Mouse (Mus musculus): Measurements from ENCODE around the gene 4931409K22Rik. TPM values are rescaled to one million over a fixed set of nuclear protein-coding genes. Genes with fewer than 3 reads are reported as not detected.

The 4931409K22Rik gene
- polyA plus RNA-seq, 1 experiment from 2014 or later, result 0.05 TPM

DNA sequence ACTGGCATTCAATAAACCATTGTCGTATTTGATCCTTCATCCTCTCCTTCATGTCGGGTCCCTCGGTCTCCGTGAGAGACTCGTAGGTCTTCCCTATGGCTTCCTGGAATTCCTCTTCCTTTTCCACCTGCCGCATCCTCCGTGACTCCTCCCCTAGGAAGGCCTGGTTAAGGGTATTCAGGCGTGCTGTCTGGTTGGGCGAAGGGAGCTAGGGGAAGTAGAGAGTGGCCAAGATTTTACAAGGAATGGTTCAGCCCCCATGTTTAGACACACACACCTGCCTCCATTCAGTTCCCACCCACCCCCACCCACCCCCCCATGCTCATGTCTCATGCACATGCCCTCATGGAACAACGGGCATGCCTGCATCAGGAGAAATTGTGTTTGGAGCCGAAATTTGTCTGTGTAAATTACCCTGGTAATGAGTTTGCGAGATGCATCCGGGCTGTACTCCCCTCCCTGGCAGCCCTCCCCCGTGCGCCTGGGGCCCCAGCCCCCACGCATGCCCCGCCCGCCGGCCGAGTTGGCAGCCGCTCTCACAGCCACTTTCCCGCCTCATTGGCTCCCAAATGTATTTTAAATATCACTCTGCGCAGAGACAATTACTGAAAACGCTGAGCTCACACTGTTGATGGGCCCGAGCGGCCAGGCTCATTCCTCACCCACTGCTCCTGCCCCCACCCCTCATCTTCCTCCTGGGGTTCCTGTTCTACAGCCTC lies 5.9 kb downstream of the 4931409K22Rik start:
- Histone ChIP-seq H3K27ac (replicated peaks) (0 out of 2 replicates have a peak overlapping the region, but pooled peaks have one; percentile 55), H3K4me1 (peaks cover 12% of the 10 kb centered on the region), H3K9me3 (replicated peaks) (no peaks in the 10 kb centered on the region), H3K4me3 (peak overlapping the region; percentile 21; the same call in 1 of the 2 replicates), H3K36me3 (no peaks in the 10 kb centered on the region), H3K27me3 (ENCODE audit: low read depth, poor library complexity, severe bottlenecking) (peaks cover 31% of the 10 kb centered on the region)
- no peak for DNase-seq (ENCODE audit: low spot score)
- WGBS, result 35% methylated on average over 26 of the region's 26 CpGs

DNA sequence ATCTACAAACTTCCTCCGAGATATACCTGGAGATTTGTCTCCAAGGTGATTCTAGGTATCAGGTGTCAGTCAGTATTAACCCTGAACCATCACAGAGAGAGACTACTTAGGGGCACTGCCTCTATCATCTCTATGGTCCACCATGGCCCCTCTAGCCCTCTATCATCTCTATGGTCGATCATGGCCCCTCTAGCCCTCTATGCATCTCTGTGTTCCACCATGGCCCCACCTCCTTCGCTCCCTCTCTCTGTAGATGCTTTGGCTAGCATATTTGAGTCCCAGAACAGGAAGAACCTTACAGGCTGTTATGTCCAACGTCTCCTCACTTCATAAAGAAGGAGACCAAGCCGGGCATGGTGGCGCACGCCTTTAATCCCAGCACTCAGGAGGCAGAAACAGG lies 14.0 kb downstream of the 4931409K22Rik start:
- Histone ChIP-seq H3K4me1 (peaks cover 16% of the 10 kb centered on the region; the same call in 1 of the 2 replicates), H3K9me3 (replicated peaks) (no peaks in the 10 kb centered on the region), H3K27ac (replicated peaks) (no peak overlapping the region), H3K4me3 (no peak overlapping the region), H3K27me3 (ENCODE audit: low read depth, poor library complexity, severe bottlenecking) (0 out of 2 replicates have a peak, but pooled peaks cover 9% of the 10 kb centered on the region), H3K36me3 (no peaks in the 10 kb centered on the region)
- WGBS, result 80% methylated on average over 7 of the region's 7 CpGs
- DNase-seq (ENCODE audit: low spot score), result no peak

DNA sequence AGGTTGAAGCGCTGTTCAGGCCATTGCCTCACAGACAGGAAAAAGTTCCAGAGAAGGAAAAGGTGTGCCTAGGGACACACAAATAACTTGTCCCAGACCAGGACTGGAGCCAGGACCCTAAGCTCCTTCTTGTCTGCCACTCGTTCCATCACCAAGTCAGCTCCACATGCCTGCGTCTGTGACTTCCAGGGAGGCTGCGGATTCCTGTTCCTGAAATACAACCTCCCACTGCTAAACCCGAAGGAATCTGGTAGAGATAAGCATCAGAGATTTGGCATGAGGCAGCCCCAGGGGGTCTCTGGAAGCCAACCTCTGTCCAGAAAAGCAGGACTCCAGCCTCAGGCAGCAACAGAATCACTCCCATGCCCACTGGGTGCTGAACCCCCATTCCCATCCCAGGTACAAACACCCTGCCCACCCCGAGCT lies 15.5 kb downstream of the 4931409K22Rik start:
- H3K4me1 ChIP-seq, result peaks cover 20% of the 10 kb centered on the region; the same call in 1 of the 2 replicates
- H3K27ac ChIP-seq (replicated peaks), result no peak overlapping the region
- H3K4me3 ChIP-seq, result no peak overlapping the region
- DNase-seq (ENCODE audit: low spot score), result no peak
- no peaks in the 10 kb centered on the region for H3K36me3 ChIP-seq
- WGBS, result 49% methylated on average over 6 of the region's 6 CpGs
- H3K27me3 ChIP-seq (ENCODE audit: low read depth, poor library complexity, severe bottlenecking), result 0 out of 2 replicates have a peak, but pooled peaks cover 6% of the 10 kb centered on the region
- H3K9me3 ChIP-seq (replicated peaks), result no peaks in the 10 kb centered on the region

DNA sequence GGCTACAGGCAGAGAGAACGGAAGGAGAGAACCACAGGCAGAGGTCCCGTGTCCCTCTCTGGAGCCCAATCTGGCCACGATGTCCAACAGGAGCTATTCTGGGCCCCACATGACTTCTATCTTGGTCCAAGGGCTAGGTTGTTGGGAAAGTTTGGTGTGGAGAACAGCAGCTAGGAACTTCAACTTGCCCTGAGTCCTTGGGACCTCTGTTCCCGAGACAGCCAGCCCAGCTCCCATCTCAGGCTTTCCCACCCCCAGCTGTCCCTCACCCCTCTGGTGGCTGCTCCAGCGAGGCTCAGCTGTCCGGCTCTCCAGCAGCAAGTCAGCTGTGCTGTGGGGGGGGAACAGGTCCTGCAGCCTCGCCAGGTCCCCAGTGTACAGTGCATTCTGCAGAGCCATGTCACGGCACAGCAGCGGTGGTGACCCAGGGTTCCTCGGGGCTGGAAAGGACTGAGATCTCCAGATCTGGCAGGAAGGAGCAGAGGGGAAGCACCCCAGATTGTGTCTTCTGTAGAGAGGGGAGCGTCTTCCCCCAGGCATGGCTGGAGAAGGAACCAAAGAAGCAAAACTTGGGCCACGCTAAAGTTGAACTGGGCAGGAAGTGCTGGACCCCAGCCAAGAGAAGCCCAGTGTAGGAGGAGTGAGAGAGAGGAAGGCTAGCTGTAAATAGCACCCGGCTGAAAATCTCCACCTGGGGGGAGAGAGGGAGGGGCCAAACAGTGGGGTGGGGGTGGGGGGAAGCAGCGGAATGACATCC lies 16.0 kb downstream of the 4931409K22Rik start, which contains the start of gene Asb10:
Gene Asb10, minus strand, starts transcription at position 592 of the 757 bp plus-strand sequence.
- H3K4me3 ChIP-seq, result no peak within 1 kb of the TSS
- H3K27ac ChIP-seq (replicated peaks), result no peak within 1 kb of the TSS; the same call in 1 of the 2 replicates
- no peak for DNase-seq (ENCODE audit: low spot score)
- H3K4me1 ChIP-seq, result peaks cover 20% of the 10 kb centered on the region; the same call in 1 of the 2 replicates
- H3K36me3 ChIP-seq, result no peaks in the 10 kb centered on the region
- 52% methylated on average over 14 of the region's 14 CpGs for WGBS
- no peaks in the 10 kb centered on the region for H3K9me3 ChIP-seq (replicated peaks)
- H3K27me3 ChIP-seq (ENCODE audit: low read depth, poor library complexity, severe bottlenecking), result 0 out of 2 replicates have a peak, but pooled peaks cover 6% of the 10 kb centered on the region

DNA sequence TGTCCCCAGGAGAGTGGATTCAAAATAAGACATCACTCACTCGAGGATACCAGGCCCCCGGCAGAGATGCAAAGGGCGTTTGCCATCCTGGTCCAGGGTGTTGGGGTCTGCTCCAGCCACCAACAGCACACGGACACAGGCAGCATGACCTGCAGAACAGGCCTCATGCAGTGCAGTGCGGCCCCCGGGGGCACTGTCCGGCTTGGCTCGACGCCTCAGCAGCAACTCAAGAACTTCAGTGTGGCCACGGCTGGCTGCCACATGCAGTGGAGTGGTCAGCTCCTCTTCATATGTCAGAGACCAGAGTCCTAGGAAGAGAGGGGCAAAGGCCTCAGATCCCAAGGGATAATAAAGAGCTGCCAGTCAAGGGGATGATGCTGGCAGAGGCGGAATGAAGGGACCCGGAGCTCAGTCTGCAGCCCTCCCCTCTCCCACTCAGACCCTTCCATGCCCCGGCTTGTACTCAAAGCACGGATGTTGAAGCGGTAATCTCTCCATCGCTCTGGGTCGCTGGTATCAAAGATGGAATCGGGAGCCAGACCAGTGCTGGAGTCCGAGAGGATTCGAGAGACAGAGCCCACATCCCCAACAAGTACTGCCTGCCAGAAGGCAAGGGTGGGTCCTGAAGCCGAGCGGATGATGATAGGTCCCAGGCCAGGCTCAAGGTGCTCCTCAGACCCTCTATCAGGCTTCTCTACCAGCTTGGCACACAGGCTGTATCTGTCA lies 16.9 kb downstream of the 4931409K22Rik start:
- no peaks in the 10 kb centered on the region for H3K9me3 ChIP-seq (replicated peaks)
- WGBS, result 82% methylated on average over 22 of the region's 22 CpGs
- H3K4me1 ChIP-seq, result peaks cover 20% of the 10 kb centered on the region; the same call in 1 of the 2 replicates
- no peak overlapping the region for H3K4me3 ChIP-seq
- H3K27me3 ChIP-seq (ENCODE audit: low read depth, poor library complexity, severe bottlenecking), result 0 out of 2 replicates have a peak, but pooled peaks cover 6% of the 10 kb centered on the region
- no peak for DNase-seq (ENCODE audit: low spot score)
- no peak overlapping the region; the same call in 1 of the 2 replicates for H3K27ac ChIP-seq (replicated peaks)
- H3K36me3 ChIP-seq, result no peaks in the 10 kb centered on the region

DNA sequence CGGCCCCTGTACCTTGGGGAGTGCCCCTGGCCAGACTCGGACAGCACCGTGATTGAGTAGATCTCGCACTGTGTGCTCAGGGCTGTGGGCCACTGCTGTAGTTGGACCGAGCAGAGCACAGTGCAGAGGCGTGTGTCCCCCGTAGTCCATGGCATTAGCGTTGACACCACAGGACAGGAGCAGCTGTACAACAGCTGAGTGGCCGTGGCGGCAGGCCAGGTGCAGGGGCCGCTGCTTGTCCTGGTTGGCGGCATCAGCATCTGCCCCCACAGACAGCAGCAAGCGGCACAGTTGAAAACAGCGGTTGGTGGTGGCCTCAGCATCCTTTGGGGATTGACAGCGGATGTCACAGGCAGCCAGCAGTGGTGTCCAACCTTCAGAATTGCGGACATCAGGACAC lies 19.0 kb downstream of the 4931409K22Rik start:
- H3K27ac ChIP-seq (replicated peaks), result no peak overlapping the region
- H3K9me3 ChIP-seq (replicated peaks), result no peaks in the 10 kb centered on the region
- H3K4me3 ChIP-seq, result no peak overlapping the region
- no peak for DNase-seq (ENCODE audit: low spot score)
- peaks cover 20% of the 10 kb centered on the region for H3K4me1 ChIP-seq
- 75% methylated on average over 16 of the region's 16 CpGs for WGBS
- peaks cover 18% of the 10 kb centered on the region for H3K27me3 ChIP-seq (ENCODE audit: low read depth, poor library complexity, severe bottlenecking)
- no peaks in the 10 kb centered on the region for H3K36me3 ChIP-seq

DNA sequence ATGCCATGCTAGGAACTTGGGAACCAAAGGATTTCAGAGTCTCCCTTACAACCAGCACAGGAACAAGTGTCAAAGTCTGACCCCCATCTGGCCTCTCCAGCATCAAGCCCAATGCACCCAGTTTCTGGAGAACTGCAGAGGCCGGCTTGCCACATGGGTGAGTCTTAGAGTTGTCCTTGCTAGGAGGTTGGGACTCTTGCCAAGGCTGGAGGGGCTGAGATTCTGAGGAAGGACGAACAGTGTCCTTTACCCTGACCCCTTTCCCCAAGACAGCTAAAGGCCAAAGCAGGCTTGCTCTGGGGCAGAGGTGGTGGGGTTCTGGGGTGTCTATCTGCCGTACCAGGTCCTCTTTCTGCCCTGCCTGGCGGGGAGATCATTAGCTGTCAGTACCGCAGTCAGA lies 20.1 kb downstream of the 4931409K22Rik start:
- Histone ChIP-seq H3K4me1 (peaks cover 20% of the 10 kb centered on the region), H3K4me3 (no peak overlapping the region), H3K36me3 (no peaks in the 10 kb centered on the region), H3K9me3 (replicated peaks) (no peaks in the 10 kb centered on the region), H3K27me3 (ENCODE audit: low read depth, poor library complexity, severe bottlenecking) (peaks cover 28% of the 10 kb centered on the region), H3K27ac (replicated peaks) (no peak overlapping the region)
- 88% methylated on average over 5 of the region's 5 CpGs for WGBS
- no peak for DNase-seq (ENCODE audit: low spot score)

DNA sequence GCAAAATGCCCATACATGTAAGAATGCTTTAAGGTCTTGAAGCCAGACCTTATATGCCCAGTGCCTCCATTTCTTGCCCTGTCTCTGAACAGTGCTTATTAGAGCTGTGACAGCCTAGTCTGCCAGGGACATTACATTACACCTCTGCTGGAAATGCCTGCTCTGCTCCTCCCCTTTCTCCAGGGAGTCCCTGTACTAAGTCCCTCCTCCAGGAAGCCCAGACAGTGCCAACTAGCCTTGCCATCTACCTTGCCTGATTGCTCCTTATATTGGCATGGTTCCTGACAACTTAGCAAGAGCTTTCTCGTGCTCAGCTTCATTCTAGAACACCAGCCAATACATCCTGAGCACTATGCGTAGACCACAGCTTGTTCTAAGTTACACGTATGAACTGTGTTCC lies 20.9 kb downstream of the 4931409K22Rik start:
- no peaks in the 10 kb centered on the region for H3K36me3 ChIP-seq
- H3K4me3 ChIP-seq, result no peak overlapping the region
- peaks cover 12% of the 10 kb centered on the region for H3K4me1 ChIP-seq
- 88% methylated on average over 3 of the region's 3 CpGs for whole genome bisulfite sequencing
- DNase-seq (ENCODE audit: low spot score), result no peak
- peaks cover 30% of the 10 kb centered on the region for H3K27me3 ChIP-seq (ENCODE audit: low read depth, poor library complexity, severe bottlenecking)
- no peaks in the 10 kb centered on the region for H3K9me3 ChIP-seq (replicated peaks)
- H3K27ac ChIP-seq (replicated peaks), result no peak overlapping the region

DNA sequence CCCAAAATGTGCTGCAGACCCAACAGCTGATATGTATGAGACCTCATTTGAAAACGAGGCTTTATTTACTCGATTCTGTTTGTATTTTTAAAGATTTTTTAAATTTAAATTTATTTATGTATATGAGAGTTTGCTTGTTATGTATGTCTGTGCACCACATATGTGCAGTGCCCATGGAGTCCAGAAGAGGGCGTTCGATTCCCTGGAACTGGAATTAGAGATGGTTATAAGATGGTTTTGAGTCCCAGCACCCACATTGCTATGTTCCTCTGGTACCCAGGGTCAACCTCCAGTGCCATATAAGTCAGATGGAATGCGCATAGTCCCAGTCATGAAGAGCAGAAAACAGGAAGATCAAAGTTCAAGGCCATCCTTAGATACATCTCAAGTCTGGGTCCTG lies 22.3 kb downstream of the 4931409K22Rik start:
- no peak overlapping the region for H3K4me3 ChIP-seq

DNA sequence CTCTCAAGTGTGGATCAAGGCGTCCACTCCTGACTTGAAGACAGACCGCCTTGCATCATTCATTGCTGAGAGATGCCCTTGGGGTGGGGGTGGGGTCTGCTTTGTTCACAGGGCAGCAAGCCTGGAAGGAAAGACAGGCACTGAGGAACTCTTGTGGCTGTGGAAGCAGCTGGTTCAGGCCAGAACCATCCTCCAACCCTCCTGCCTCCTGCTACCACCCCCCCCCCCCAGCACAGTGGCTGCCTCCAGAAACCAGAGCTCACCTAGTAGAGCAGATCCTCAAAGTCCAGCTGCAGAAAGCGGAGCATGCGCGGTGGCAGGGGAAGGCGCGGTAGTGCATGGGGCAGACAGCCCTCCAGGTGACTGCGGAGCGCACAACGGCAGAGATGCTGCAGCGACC lies 23.2 kb downstream of the 4931409K22Rik start:
- 45% methylated on average over 11 of the region's 11 CpGs for WGBS
- H3K27me3 ChIP-seq (ENCODE audit: low read depth, poor library complexity, severe bottlenecking), result peaks cover 52% of the 10 kb centered on the region
- no peaks in the 10 kb centered on the region for H3K9me3 ChIP-seq (replicated peaks)
- no peak for DNase-seq (ENCODE audit: low spot score)
- peaks cover 11% of the 10 kb centered on the region for H3K4me1 ChIP-seq
- no peaks in the 10 kb centered on the region for H3K36me3 ChIP-seq
- H3K4me3 ChIP-seq, result no peak overlapping the region
- H3K27ac ChIP-seq (replicated peaks), result no peak overlapping the region

More for the DNA sequence above, 22.3 kb downstream of the 4931409K22Rik start:
- Histone ChIP-seq H3K27ac (replicated peaks) (no peak overlapping the region), H3K4me1 (peaks cover 11% of the 10 kb centered on the region), H3K27me3 (ENCODE audit: low read depth, poor library complexity, severe bottlenecking) (peaks cover 43% of the 10 kb centered on the region), H3K36me3 (no peaks in the 10 kb centered on the region), H3K9me3 (replicated peaks) (no peaks in the 10 kb centered on the region)
- 56% methylated on average over 5 of the region's 5 CpGs for WGBS
- DNase-seq (ENCODE audit: low spot score), result no peak

DNA sequence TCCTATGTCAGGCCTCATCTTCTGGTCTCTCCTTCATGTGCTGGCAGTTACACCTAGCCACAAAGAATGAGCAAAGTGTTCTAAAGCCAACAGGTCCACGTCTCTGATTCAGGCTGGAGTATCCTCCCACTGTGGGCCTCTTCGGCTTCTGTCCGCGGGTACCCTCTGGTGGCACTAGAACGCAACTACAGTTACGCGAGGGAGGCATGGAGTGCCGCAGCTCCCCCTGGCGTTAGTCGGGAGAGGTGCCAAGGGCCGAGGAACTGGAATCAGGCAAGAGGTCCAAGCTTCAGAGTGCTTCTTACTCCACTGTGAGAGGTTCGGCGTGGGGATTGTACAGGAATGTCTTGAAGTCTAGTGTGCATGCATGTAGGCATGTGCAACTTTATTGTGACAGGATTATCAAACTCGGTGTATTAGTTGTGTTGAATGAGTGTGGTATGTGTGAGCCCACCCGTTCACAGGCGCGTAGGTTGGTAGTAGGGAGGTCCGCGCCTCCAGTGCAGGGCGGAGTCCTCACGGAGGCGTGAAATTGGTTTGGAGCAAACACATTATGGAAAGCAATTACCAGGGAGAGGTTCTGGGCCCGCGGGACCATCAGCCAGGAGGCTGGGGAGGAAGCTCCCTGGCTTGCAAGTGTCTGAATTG lies 26.4 kb downstream of the 4931409K22Rik start:
- peak; percentile 89 for DNase-seq (ENCODE audit: low spot score)
- Histone ChIP-seq H3K27me3 (ENCODE audit: low read depth, poor library complexity, severe bottlenecking) (peaks cover 84% of the 10 kb centered on the region), H3K4me3 (no peak overlapping the region), H3K4me1 (peaks cover 27% of the 10 kb centered on the region), H3K9me3 (replicated peaks) (no peaks in the 10 kb centered on the region), H3K27ac (replicated peaks) (no peak overlapping the region), H3K36me3 (no peaks in the 10 kb centered on the region)
- 25% methylated on average over 24 of the region's 24 CpGs for WGBS

DNA sequence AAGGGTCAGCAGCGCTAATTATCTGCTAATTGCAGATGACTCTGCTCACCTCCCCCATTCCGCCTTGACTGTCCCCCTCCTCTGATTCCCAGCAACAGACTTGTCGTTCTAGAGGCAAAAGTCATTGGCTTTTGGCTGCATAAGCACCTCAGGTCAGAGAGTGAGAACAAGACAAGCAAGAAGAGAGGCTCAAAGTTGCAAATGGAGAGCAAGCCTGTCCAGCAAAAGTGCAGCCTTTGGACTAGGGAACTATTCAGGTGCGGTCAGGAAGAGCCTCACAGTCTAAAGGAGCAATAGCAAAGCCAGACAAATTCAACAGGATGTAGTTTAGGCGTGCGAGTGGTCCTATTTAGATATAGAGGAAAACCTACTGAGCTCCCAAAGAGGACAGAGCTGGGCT lies 28.8 kb downstream of the 4931409K22Rik start:
- H3K27me3 ChIP-seq (ENCODE audit: low read depth, poor library complexity, severe bottlenecking), result peaks cover 98% of the 10 kb centered on the region
- H3K9me3 ChIP-seq (replicated peaks), result no peaks in the 10 kb centered on the region
- WGBS, result 15% methylated on average over 6 of the region's 6 CpGs
- peaks cover 39% of the 10 kb centered on the region for H3K4me1 ChIP-seq
- H3K4me3 ChIP-seq, result no peak overlapping the region
- H3K36me3 ChIP-seq, result no peaks in the 10 kb centered on the region
- H3K27ac ChIP-seq (replicated peaks), result no peak overlapping the region
- DNase-seq (ENCODE audit: low spot score), result no peak
